Mouse (Mus musculus) hindbrain, embryonic 15.5 days (tissue): ENCODE measurements around the gene Prim2. TPM values are rescaled to one million over a fixed set of nuclear protein-coding genes. Genes with fewer than 3 reads are reported as not detected.

ENCODE experiments used
- ATAC-seq: fragments of 200-750 bp; cut with Nextera tagmentation; 2 replicates; pipeline ENCODE4 v1.8.0; 2017; ENCODE audit warnings: low read depth, moderate number of reproducible peaks, moderate TSS enrichment; ENCODE audit not compliant: low FRiP score
- H3K27ac ChIP-seq: fragments of 300-500 bp; sonication (generic); replicated peaks from 2 replicates; pipeline ENCODE4 v1.5.1; 2015; ENCODE audit warnings: mild to moderate bottlenecking, inconsistent platforms
- H3K27me3 ChIP-seq: fragments of 300-500 bp; sonication (generic); 2 replicates; pipeline ENCODE4 v1.6.1; 2015; ENCODE audit warnings: control low read depth, inconsistent platforms
- H3K36me3 ChIP-seq: fragments of 300-500 bp; sonication (generic); 2 replicates; pipeline ENCODE4 v1.6.1; 2015; ENCODE audit warnings: control low read depth, inconsistent platforms
- H3K4me1 ChIP-seq: fragments of 300-500 bp; sonication (generic); replicated peaks from 2 replicates; pipeline ENCODE4 v1.6.1; 2015; ENCODE audit warnings: control low read depth, inconsistent platforms
- H3K4me2 ChIP-seq: fragments of 300-500 bp; sonication (generic); 2 replicates; pipeline ENCODE4 v1.6.1; 2015; ENCODE audit warnings: moderate library complexity, mild to moderate bottlenecking, inconsistent platforms
- H3K4me3 ChIP-seq: fragments of 300-500 bp; sonication (generic); 2 replicates; pipeline ENCODE4 v1.5.1; 2015; ENCODE audit warnings: mild to moderate bottlenecking, inconsistent platforms
- H3K9ac ChIP-seq: fragments of 300-500 bp; sonication (generic); 2 replicates; pipeline ENCODE4 v1.6.1; 2015; ENCODE audit warnings: inconsistent platforms
- H3K9me3 ChIP-seq: fragments of 300-500 bp; sonication (generic); 2 replicates; pipeline ENCODE4 v1.6.1; 2016; ENCODE audit warnings: control low read depth, inconsistent platforms
- WGBS: fragments of 180-500 bp; shearing (Covaris S2); methylation state at CpG from one replicate; pipeline ENCODE4 v1.1.7; 2015; 5-methylcytosine and 5-hydroxymethylcytosine counted together
- polyA plus RNA-seq: library from polyadenylated mRNA; unstranded; fragments of >200 nt; fragmentation: Nextera tagmentation; extraction: Ambion mirVana; gene quantifications from 2 replicates; pipeline ENCODE4 v1.2.1, GENCODE M21; 2015

Gene Prim2
- polyA plus RNA-seq, 1 experiment from 2014 or later: 22.6 TPM

- Histone ChIP-seq H3K27ac (no peak overlapping the region), H3K4me3 (no peak overlapping the region), H3K4me2 (no peak overlapping the region), H3K9me3 (no peaks in the 10 kb centered on the region), H3K4me1 (no peaks in the 10 kb centered on the region), H3K27me3 (no peaks in the 10 kb centered on the region), H3K9ac (no peak overlapping the region), H3K36me3 (no peaks in the 10 kb centered on the region)
- WGBS: 54% methylated on average over 7 of the region's 7 CpGs
- ATAC-seq: no peak
These were observed 103.7 kb downstream of the Prim2 start for GRCm38 (mm10) chr1:33565764-33566401.

GRCm38 (mm10) chr1:33564032-33564431 lies 105.6 kb downstream of the Prim2 start:
- Histone ChIP-seq H3K4me1 (no peaks in the 10 kb centered on the region), H3K9ac (no peak overlapping the region), H3K27ac (no peak overlapping the region), H3K36me3 (no peaks in the 10 kb centered on the region), H3K9me3 (no peaks in the 10 kb centered on the region), H3K4me2 (no peak overlapping the region), H3K4me3 (no peak overlapping the region), H3K27me3 (no peaks in the 10 kb centered on the region)
- ATAC-seq: no peak
- 79% methylated on average over 6 of the region's 6 CpGs for WGBS

GRCm38 (mm10) chr1:33563611-33564010 lies 106.0 kb downstream of the Prim2 start:
- no peak overlapping the region for H3K27ac ChIP-seq
- 92% methylated on average over 3 of the region's 3 CpGs for WGBS
- no peak overlapping the region for H3K4me2 ChIP-seq
- H3K36me3 ChIP-seq: no peaks in the 10 kb centered on the region
- no peaks in the 10 kb centered on the region for H3K27me3 ChIP-seq
- H3K4me3 ChIP-seq: no peak overlapping the region
- ATAC-seq: no peak
- H3K4me1 ChIP-seq: no peaks in the 10 kb centered on the region
- H3K9ac ChIP-seq: no peak overlapping the region
- no peaks in the 10 kb centered on the region for H3K9me3 ChIP-seq

GRCm38 (mm10) chr1:33556638-33557037 lies 113.0 kb downstream of the Prim2 start:
- no peaks in the 10 kb centered on the region for H3K9me3 ChIP-seq
- H3K36me3 ChIP-seq: no peaks in the 10 kb centered on the region
- no peak overlapping the region for H3K4me3 ChIP-seq
- ATAC-seq: no peak
- no peaks in the 10 kb centered on the region for H3K27me3 ChIP-seq
- H3K4me1 ChIP-seq: no peaks in the 10 kb centered on the region
- 95% methylated on average over 4 of the region's 4 CpGs for WGBS
- H3K27ac ChIP-seq: no peak overlapping the region
- H3K4me2 ChIP-seq: no peak overlapping the region
- no peak overlapping the region for H3K9ac ChIP-seq

GRCm38 (mm10) chr1:33555626-33556025 lies 114.0 kb downstream of the Prim2 start:
- H3K27ac ChIP-seq: no peak overlapping the region
- H3K4me2 ChIP-seq: no peak overlapping the region
- ATAC-seq: no peak
- no peaks in the 10 kb centered on the region for H3K4me1 ChIP-seq
- no peaks in the 10 kb centered on the region for H3K27me3 ChIP-seq
- no peaks in the 10 kb centered on the region for H3K36me3 ChIP-seq
- H3K9me3 ChIP-seq: no peaks in the 10 kb centered on the region
- H3K4me3 ChIP-seq: no peak overlapping the region
- 63% methylated on average over 2 of the region's 2 CpGs for WGBS
- no peak overlapping the region for H3K9ac ChIP-seq

GRCm38 (mm10) chr1:33551350-33551749 lies 118.2 kb downstream of the Prim2 start:
- H3K9ac ChIP-seq: no peak overlapping the region
- no peak overlapping the region for H3K27ac ChIP-seq
- ATAC-seq: no peak
- WGBS: 95% methylated on average over 9 of the region's 9 CpGs
- no peaks in the 10 kb centered on the region for H3K4me1 ChIP-seq
- no peaks in the 10 kb centered on the region for H3K9me3 ChIP-seq
- no peak overlapping the region for H3K4me3 ChIP-seq
- H3K27me3 ChIP-seq: no peaks in the 10 kb centered on the region
- H3K4me2 ChIP-seq: no peak overlapping the region
- no peaks in the 10 kb centered on the region for H3K36me3 ChIP-seq

GRCm38 (mm10) chr1:33541708-33542107 lies 127.9 kb downstream of the Prim2 start:
- no peak for ATAC-seq
- no peaks in the 10 kb centered on the region for H3K4me1 ChIP-seq
- no peak overlapping the region for H3K4me2 ChIP-seq
- no peaks in the 10 kb centered on the region for H3K9me3 ChIP-seq
- H3K9ac ChIP-seq: no peak overlapping the region
- no peaks in the 10 kb centered on the region for H3K27me3 ChIP-seq
- H3K36me3 ChIP-seq: no peaks in the 10 kb centered on the region
- no peak overlapping the region for H3K27ac ChIP-seq
- no peak overlapping the region for H3K4me3 ChIP-seq
- 96% methylated on average over 7 of the region's 7 CpGs for WGBS

- no peaks in the 10 kb centered on the region for H3K27me3 ChIP-seq
- no peak overlapping the region for H3K9ac ChIP-seq
- H3K4me2 ChIP-seq: no peak overlapping the region
- no peak for ATAC-seq
- H3K36me3 ChIP-seq: no peaks in the 10 kb centered on the region
- no peaks in the 10 kb centered on the region for H3K4me1 ChIP-seq
- H3K27ac ChIP-seq: no peak overlapping the region
- no peaks in the 10 kb centered on the region for H3K9me3 ChIP-seq
- H3K4me3 ChIP-seq: no peak overlapping the region
These were observed 131.6 kb downstream of the Prim2 start for GRCm38 (mm10) chr1:33537948-33538347.

GRCm38 (mm10) chr1:33536272-33537004 lies 133.2 kb downstream of the Prim2 start:
- 98% methylated on average over 4 of the region's 4 CpGs for WGBS
- no peak overlapping the region for H3K4me3 ChIP-seq
- no peak for ATAC-seq
- no peak overlapping the region for H3K27ac ChIP-seq
- H3K9ac ChIP-seq: no peak overlapping the region
- no peaks in the 10 kb centered on the region for H3K27me3 ChIP-seq
- peaks cover 7% of the 10 kb centered on the region for H3K4me1 ChIP-seq
- H3K4me2 ChIP-seq: no peak overlapping the region
- H3K36me3 ChIP-seq: no peaks in the 10 kb centered on the region
- H3K9me3 ChIP-seq: no peaks in the 10 kb centered on the region

- H3K4me1 ChIP-seq: peaks cover 11% of the 10 kb centered on the region
- H3K36me3 ChIP-seq: no peaks in the 10 kb centered on the region
- no peak overlapping the region for H3K4me2 ChIP-seq
- no peak overlapping the region for H3K27ac ChIP-seq
- WGBS: 86% methylated on average over 2 of the region's 2 CpGs
- H3K27me3 ChIP-seq: no peaks in the 10 kb centered on the region
- no peak for ATAC-seq
- no peaks in the 10 kb centered on the region for H3K9me3 ChIP-seq
- no peak overlapping the region for H3K9ac ChIP-seq
- no peak overlapping the region for H3K4me3 ChIP-seq
These were observed 134.4 kb downstream of the Prim2 start for GRCm38 (mm10) chr1:33535140-33535686.

GRCm38 (mm10) chr1:33531860-33532259 lies 137.7 kb downstream of the Prim2 start:
- peak; percentile 61; the same call in 1 of the 2 replicates for ATAC-seq
- H3K27ac ChIP-seq: peak overlapping the region; percentile 45
- no peak overlapping the region for H3K4me2 ChIP-seq
- H3K36me3 ChIP-seq: no peaks in the 10 kb centered on the region
- no peak overlapping the region for H3K9ac ChIP-seq
- H3K4me1 ChIP-seq: peaks cover 15% of the 10 kb centered on the region
- no peak overlapping the region for H3K4me3 ChIP-seq
- no peaks in the 10 kb centered on the region for H3K9me3 ChIP-seq
- no peaks in the 10 kb centered on the region for H3K27me3 ChIP-seq
- 64% methylated on average over 3 of the region's 3 CpGs for WGBS

GRCm38 (mm10) chr1:33531097-33531856 lies 138.3 kb downstream of the Prim2 start:
- Histone ChIP-seq H3K4me3 (no peak overlapping the region), H3K27me3 (no peaks in the 10 kb centered on the region)

More at GRCm38 (mm10) chr1:33531097-33531856, 138.3 kb downstream of the Prim2 start:
- H3K27ac ChIP-seq: peak overlapping the region; percentile 56
- H3K9ac ChIP-seq: no peak overlapping the region
- H3K4me1 ChIP-seq: peaks cover 15% of the 10 kb centered on the region
- H3K36me3 ChIP-seq: no peaks in the 10 kb centered on the region
- ATAC-seq: peak; percentile 76
- no peaks in the 10 kb centered on the region for H3K9me3 ChIP-seq
- 51% methylated on average over 5 of the region's 5 CpGs for WGBS
- H3K4me2 ChIP-seq: no peak overlapping the region
